Mouse (Mus musculus) hindbrain, postnatal 0 days (tissue): ENCODE data around the gene Kcnj11. TPM values are rescaled to one million over a fixed set of nuclear protein-coding genes. Genes with fewer than 3 reads are reported as not detected.

Experiments used
- ATAC-seq: fragments of 200-750 bp; cut with Nextera tagmentation; 2 replicates; pipeline ENCODE4 v1.8.0; 2017; ENCODE audit warnings: mild to moderate bottlenecking, moderate TSS enrichment, moderate library complexity
- DNase-seq: peaks from one replicate; pipeline ENCODE4 v3.0.0-alpha.2; 2015; ENCODE audit warnings: low spot score
- H3K27ac ChIP-seq: fragments of 300-500 bp; sonication (generic); 2 replicates; pipeline ENCODE4 v1.5.1; 2014; ENCODE audit warnings: mild to moderate bottlenecking
- H3K27me3 ChIP-seq: fragments of 300-500 bp; sonication (generic); 2 replicates; pipeline ENCODE4 v1.6.1; 2014; ENCODE audit warnings: low read length, mixed read lengths; ENCODE audit not compliant: insufficient read depth
- H3K36me3 ChIP-seq: fragments of 300-500 bp; sonication (generic); 2 replicates; pipeline ENCODE4 v1.6.1; 2014; ENCODE audit warnings: low read length, mixed read lengths; ENCODE audit not compliant: insufficient read depth
- H3K4me1 ChIP-seq: fragments of 300-500 bp; sonication (generic); 2 replicates; pipeline ENCODE4 v1.6.1; 2014; ENCODE audit warnings: antibody characterized with exemption, low read length, mixed read lengths; ENCODE audit not compliant: insufficient read depth
- H3K4me2 ChIP-seq: fragments of 300-500 bp; sonication (generic); 2 replicates; pipeline ENCODE4 v1.6.1; 2014; ENCODE audit warnings: low read depth, mild to moderate bottlenecking, low read length, moderate library complexity, mixed read lengths
- H3K4me3 ChIP-seq: fragments of 300-500 bp; sonication (generic); 2 replicates; pipeline ENCODE4 v1.5.1; 2014; ENCODE audit warnings: low read length
- H3K9ac ChIP-seq: fragments of 300-500 bp; sonication (generic); replicated peaks from 2 replicates; pipeline ENCODE4 v1.6.1; 2014; ENCODE audit warnings: mild to moderate bottlenecking, low read length, moderate library complexity, mixed read lengths
- H3K9me3 ChIP-seq: fragments of 300-500 bp; sonication (generic); 2 replicates; pipeline ENCODE4 v1.6.1; 2016; ENCODE audit warnings: low read length, mixed read lengths
- CTCF ChIP-seq: IDR thresholded peaks from 2 replicates; pipeline ENCODE4 v1.5.1; 2016; ENCODE audit warnings: antibody characterized with exemption, control low read depth, low read depth
- WGBS: fragments of 180-500 bp; shearing (Covaris S2); extraction: QIAGEN DNeasy Blood & Tissue Kit; methylation state at CpG from one replicate; pipeline ENCODE4 v1.1.7; 2014; 5-methylcytosine and 5-hydroxymethylcytosine counted together
- polyA plus RNA-seq: library from polyadenylated mRNA; unstranded; fragments of >200 nt; fragmentation: Nextera tagmentation; extraction: Ambion mirVana; gene quantifications from 2 replicates; pipeline ENCODE4 v1.2.1, GENCODE M21; 2015
- total RNA-seq: library from RNA; depleted of rRNA; stranded (reverse); fragments of >200 nt; gene quantifications from 2 replicates; pipeline ENCODE4 v1.2.3, GENCODE M21; 2014

Gene Kcnj11
- total and polyA plus RNA-seq, 2 experiments from 2014 or later = 3.0 to 18.7 TPM

GRCm38 (mm10) chr7:46110079-46110478, 9.5 kb upstream of the Kcnj11 start:
- Histone ChIP-seq H3K9me3 (no peaks in the 10 kb centered on the region), H3K4me2 (no peak overlapping the region), H3K9ac (no peak overlapping the region), H3K36me3 (no peaks in the 10 kb centered on the region), H3K4me3 (no peak overlapping the region), H3K4me1 (peaks cover 15% of the 10 kb centered on the region; the same call in 1 of the 2 replicates), H3K27ac (no peak overlapping the region), H3K27me3 (no peaks in the 10 kb centered on the region)
- TF ChIP-seq CTCF = no peak
- DNase-seq (no peak), ATAC-seq (no peak)
- WGBS = 62% methylated on average over 3 of the region's 3 CpGs

GRCm38 (mm10) chr7:46105484-46105883, 4.9 kb upstream of the Kcnj11 start:
- Histone ChIP-seq H3K9me3 (no peaks in the 10 kb centered on the region), H3K4me3 (no peak overlapping the region), H3K9ac (no peak overlapping the region), H3K27me3 (no peaks in the 10 kb centered on the region), H3K4me2 (no peak overlapping the region), H3K4me1 (peaks cover 16% of the 10 kb centered on the region), H3K36me3 (no peaks in the 10 kb centered on the region), H3K27ac (no peak overlapping the region)
- WGBS = 78% methylated on average over 7 of the region's 7 CpGs
- DNase-seq (no peak), ATAC-seq (no peak)
- TF ChIP-seq CTCF = no peak

- Histone ChIP-seq H3K9me3 (no peaks in the 10 kb centered on the region), H3K4me2 (peak overlapping the region; percentile 11; the same call in 1 of the 2 replicates), H3K4me3 (no peak overlapping the region), H3K4me1 (peaks cover 16% of the 10 kb centered on the region), H3K9ac (no peak overlapping the region), H3K27me3 (no peaks in the 10 kb centered on the region), H3K27ac (peak overlapping the region; percentile 54), H3K36me3 (no peaks in the 10 kb centered on the region)
- ATAC-seq (no peak), DNase-seq (peak; percentile 77)
- 34% methylated on average over 27 of the region's 27 CpGs for WGBS
- TF ChIP-seq CTCF = no peak
Measured at GRCm38 (mm10) chr7:46104256-46104915, 3.8 kb upstream of the Kcnj11 start.

- ATAC-seq = no peak
- DNase-seq = no peak
- no peaks in the 10 kb centered on the region for H3K9me3 ChIP-seq
- H3K36me3 ChIP-seq = no peaks in the 10 kb centered on the region
- peak overlapping the region; percentile 54 for H3K27ac ChIP-seq
- H3K4me1 ChIP-seq = peaks cover 16% of the 10 kb centered on the region
- H3K4me2 ChIP-seq = no peak overlapping the region; the same call in 1 of the 2 replicates
- no peaks in the 10 kb centered on the region for H3K27me3 ChIP-seq
- H3K4me3 ChIP-seq = no peak overlapping the region
- WGBS = 60% methylated on average over 8 of the region's 8 CpGs
- TF ChIP-seq CTCF = no peak
- no peak overlapping the region for H3K9ac ChIP-seq
Measured at GRCm38 (mm10) chr7:46103771-46104170, 3.2 kb upstream of the Kcnj11 start.

GRCm38 (mm10) chr7:46103075-46103591, 2.6 kb upstream of the Kcnj11 start:
- Histone ChIP-seq H3K9ac (no peak overlapping the region), H3K9me3 (no peaks in the 10 kb centered on the region), H3K4me1 (peaks cover 19% of the 10 kb centered on the region), H3K27ac (peak overlapping the region; percentile 33; the same call in 1 of the 2 replicates), H3K36me3 (no peaks in the 10 kb centered on the region), H3K27me3 (no peaks in the 10 kb centered on the region), H3K4me3 (no peak overlapping the region), H3K4me2 (no peak overlapping the region)
- peak; percentile 80 for DNase-seq
- TF ChIP-seq CTCF = no peak
- ATAC-seq = peak; percentile 46
- 34% methylated on average over 8 of the region's 8 CpGs for whole genome bisulfite sequencing

- H3K27ac ChIP-seq = no peak overlapping the region
- H3K9me3 ChIP-seq = no peaks in the 10 kb centered on the region
- DNase-seq (no peak), ATAC-seq (no peak)
- H3K4me1 ChIP-seq = peaks cover 26% of the 10 kb centered on the region
- H3K4me3 ChIP-seq = peak overlapping the region; percentile 52
- H3K36me3 ChIP-seq = no peaks in the 10 kb centered on the region
- H3K27me3 ChIP-seq = 0 out of 2 replicates have a peak, but pooled peaks cover 8% of the 10 kb centered on the region
- no peak overlapping the region for H3K9ac ChIP-seq
- H3K4me2 ChIP-seq = peak overlapping the region; percentile 62
- no peak for TF ChIP-seq CTCF
- WGBS = 80% methylated on average over 13 of the region's 13 CpGs
Measured at GRCm38 (mm10) chr7:46099682-46100081, 882 bp downstream of the Kcnj11 start.

GRCm38 (mm10) chr7:46098919-46099286, 1.7 kb downstream of the Kcnj11 start:
- ATAC-seq (no peak), DNase-seq (no peak)
- 0 out of 2 replicates have a peak, but pooled peaks cover 8% of the 10 kb centered on the region for H3K27me3 ChIP-seq
- no peak overlapping the region for H3K4me3 ChIP-seq
- WGBS = 95% methylated on average over 19 of the region's 19 CpGs
- peaks cover 21% of the 10 kb centered on the region for H3K4me1 ChIP-seq
- H3K27ac ChIP-seq = no peak overlapping the region
- no peak overlapping the region for H3K9ac ChIP-seq
- H3K4me2 ChIP-seq = no peak overlapping the region
- H3K36me3 ChIP-seq = no peaks in the 10 kb centered on the region
- H3K9me3 ChIP-seq = no peaks in the 10 kb centered on the region
- TF ChIP-seq CTCF = no peak
